Mouse (Mus musculus) limb, embryonic 14.5 days (tissue): Measurements from ENCODE around the gene Mapk14. TPM values are rescaled to one million over a fixed set of nuclear protein-coding genes. Genes with fewer than 3 reads are reported as not detected.

ENCODE experiments used
- ATAC-seq: fragments of 200-750 bp; cut with Nextera tagmentation; 2 replicates; pipeline ENCODE4 v1.8.0; 2017; ENCODE audit warnings: low read depth, moderate number of reproducible peaks, moderate TSS enrichment; ENCODE audit not compliant: low FRiP score
- DNase-seq: peaks from one replicate; pipeline ENCODE4 v3.0.0-alpha.2; 2015; ENCODE audit warnings: low spot score
- H3K27ac ChIP-seq: fragments of 300-500 bp; sonication (generic); replicated peaks from 2 replicates; pipeline ENCODE4 v1.5.1; 2014; ENCODE audit warnings: low read depth, mild to moderate bottlenecking, low read length, moderate library complexity, mixed read lengths
- H3K27me3 ChIP-seq: fragments of 300-500 bp; sonication (generic); 2 replicates; pipeline ENCODE4 v1.6.1; 2014; ENCODE audit warnings: low read length, mixed read lengths; ENCODE audit not compliant: control insufficient read depth, insufficient read depth
- H3K36me3 ChIP-seq: fragments of 300-500 bp; sonication (generic); 2 replicates; pipeline ENCODE4 v1.6.1; 2014; ENCODE audit warnings: mild to moderate bottlenecking, low read length, moderate library complexity, mixed read lengths; ENCODE audit not compliant: control insufficient read depth, insufficient read depth
- H3K4me1 ChIP-seq: fragments of 300-500 bp; sonication (generic); 2 replicates; pipeline ENCODE4 v1.6.1; 2014; ENCODE audit warnings: antibody characterized with exemption, low read length, mixed read lengths; ENCODE audit not compliant: control insufficient read depth, insufficient read depth
- H3K4me2 ChIP-seq: fragments of 300-500 bp; sonication (generic); replicated peaks from 2 replicates; pipeline ENCODE4 v1.6.1; 2014; ENCODE audit warnings: low read depth, mild to moderate bottlenecking, low read length, moderate library complexity; ENCODE audit not compliant: severe bottlenecking
- H3K4me3 ChIP-seq: fragments of 300-500 bp; sonication (generic); replicated peaks from 2 replicates; pipeline ENCODE4 v1.5.1; 2014; ENCODE audit warnings: low read length
- H3K9ac ChIP-seq: fragments of 300-500 bp; sonication (generic); 2 replicates; pipeline ENCODE4 v1.6.1; 2014; ENCODE audit warnings: mild to moderate bottlenecking, low read depth, low read length, moderate library complexity; ENCODE audit not compliant: severe bottlenecking
- H3K9me3 ChIP-seq: fragments of 300-500 bp; sonication (generic); 2 replicates; pipeline ENCODE4 v1.6.1; 2016; ENCODE audit warnings: low read length; ENCODE audit not compliant: control insufficient read depth
- POLR2A ChIP-seq: fragments of 200-500 bp; IDR thresholded peaks from 2 replicates; pipeline ENCODE4 v1.8.0; 2012; ENCODE audit warnings: inconsistent platforms, mild to moderate bottlenecking, moderate library complexity, borderline replicate concordance; ENCODE audit not compliant: insufficient read depth, insufficient read length; ENCODE audit errors: extremely low read depth
- WGBS: fragments of 180-500 bp; shearing (Covaris S2); extraction: QIAGEN DNeasy Blood & Tissue Kit; methylation state at CpG from one replicate; pipeline ENCODE4 v1.1.7; 2014; 5-methylcytosine and 5-hydroxymethylcytosine counted together
- polyA plus RNA-seq, 2 experiments: library from polyadenylated mRNA; depleted of rRNA in 1 of 2; stranded (reverse) in 1 of 2; unstranded in 1 of 2; fragments of >200 nt; fragmentation: Nextera tagmentation in 1 of 2; extraction: Ambion mirVana in 1 of 2; gene quantifications; 2 replicates each; pipeline versions ENCODE4 v1.2.1 to v1.2.3; 2012 to 2014

Mapk14 gene
- polyA plus RNA-seq, 2 experiments, result 53.8 to 74.1 TPM

DNA sequence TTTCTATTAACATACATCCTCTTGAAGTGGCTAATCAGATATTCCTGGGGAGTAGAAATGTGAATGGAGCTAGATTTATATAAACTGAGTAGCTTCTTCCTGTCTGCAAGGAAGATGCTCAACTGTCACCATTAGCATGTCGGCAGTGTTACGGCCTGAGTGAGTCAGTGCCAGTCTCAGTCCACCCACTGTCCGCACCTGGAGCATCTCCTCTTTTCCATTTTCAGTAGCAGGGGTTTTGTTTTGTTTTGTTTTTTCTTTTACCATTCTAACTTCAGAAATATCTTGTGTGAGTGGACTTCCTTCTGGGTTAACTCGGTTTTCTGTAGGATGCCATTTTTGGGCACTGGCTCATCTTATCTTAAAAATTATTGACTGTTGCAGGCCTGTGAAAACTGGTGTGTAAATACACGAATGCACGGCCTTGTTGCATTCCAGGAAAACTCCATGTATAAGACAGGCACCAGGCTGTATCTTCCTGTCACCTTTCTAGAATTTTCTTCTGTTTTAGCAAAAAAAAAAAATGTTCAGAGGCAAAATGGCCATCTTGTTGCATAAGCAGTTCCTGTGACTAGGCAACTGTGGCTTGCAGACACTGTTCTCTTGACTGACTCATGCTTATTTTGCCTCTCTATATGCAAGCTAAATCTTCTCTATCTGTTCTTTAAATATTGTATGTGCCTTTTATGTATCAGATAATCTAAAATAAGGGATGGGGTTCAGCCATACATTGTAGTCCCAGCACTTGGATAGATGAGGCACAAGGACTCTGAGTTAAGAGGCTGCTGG, 44.4 kb downstream of the Mapk14 start:
- Histone ChIP-seq H3K9me3 (no peaks in the 10 kb centered on the region), H3K4me3 (no peak overlapping the region), H3K4me2 (no peak overlapping the region), H3K9ac (no peak overlapping the region), H3K36me3 (peaks cover 81% of the 10 kb centered on the region), H3K27ac (no peak overlapping the region), H3K27me3 (no peaks in the 10 kb centered on the region), H3K4me1 (no peaks in the 10 kb centered on the region)
- ATAC-seq (no peak), DNase-seq (no peak)
- TF ChIP-seq POLR2A, result no peak
- 93% methylated on average over 6 of the region's 6 CpGs for WGBS

GRCm38 (mm10) chr17:28736486-28736885, 45.4 kb downstream of the Mapk14 start:
- Histone ChIP-seq H3K36me3 (peaks cover 79% of the 10 kb centered on the region), H3K4me2 (no peak overlapping the region), H3K9me3 (no peaks in the 10 kb centered on the region), H3K27me3 (no peaks in the 10 kb centered on the region), H3K9ac (no peak overlapping the region), H3K27ac (no peak overlapping the region), H3K4me1 (no peaks in the 10 kb centered on the region), H3K4me3 (no peak overlapping the region)
- ATAC-seq, result no peak
- WGBS, result 83% methylated on average over 4 of the region's 4 CpGs
- DNase-seq, result no peak
- TF ChIP-seq POLR2A, result no peak

GRCm38 (mm10) chr17:28737973-28738372, 46.8 kb downstream of the Mapk14 start:
- H3K4me2 ChIP-seq, result no peak overlapping the region
- no peaks in the 10 kb centered on the region for H3K9me3 ChIP-seq
- H3K9ac ChIP-seq, result no peak overlapping the region
- ATAC-seq (no peak), DNase-seq (no peak)
- WGBS, result 84% methylated on average over 4 of the region's 4 CpGs
- H3K27ac ChIP-seq, result no peak overlapping the region
- no peak for TF ChIP-seq POLR2A
- H3K27me3 ChIP-seq, result no peaks in the 10 kb centered on the region
- no peak overlapping the region for H3K4me3 ChIP-seq
- H3K4me1 ChIP-seq, result no peaks in the 10 kb centered on the region
- H3K36me3 ChIP-seq, result peaks cover 82% of the 10 kb centered on the region

DNA sequence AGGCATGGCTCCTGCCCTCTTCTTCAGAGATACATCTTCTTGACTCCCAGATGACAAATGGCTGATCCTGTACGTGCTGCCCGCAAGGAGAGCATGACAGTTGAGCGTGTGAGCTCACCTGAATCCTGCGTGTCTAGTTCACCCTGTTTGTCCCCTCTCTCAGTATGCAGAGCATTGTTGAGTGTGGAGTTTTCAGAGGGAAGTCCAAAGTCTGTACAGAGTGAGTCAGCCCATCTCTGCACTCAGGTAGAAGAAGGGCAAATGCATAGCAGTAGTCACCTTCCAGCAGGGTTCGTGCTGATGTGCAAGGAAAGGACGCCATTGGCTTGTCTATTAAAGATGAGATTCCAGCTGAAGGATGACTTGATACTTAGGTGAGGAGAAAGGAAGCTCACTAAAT, 48.1 kb downstream of the Mapk14 start:
- Histone ChIP-seq H3K4me3 (no peak overlapping the region), H3K9me3 (no peaks in the 10 kb centered on the region), H3K9ac (no peak overlapping the region), H3K36me3 (peaks cover 87% of the 10 kb centered on the region), H3K27me3 (no peaks in the 10 kb centered on the region), H3K4me1 (no peaks in the 10 kb centered on the region), H3K27ac (no peak overlapping the region), H3K4me2 (no peak overlapping the region)
- TF ChIP-seq POLR2A, result no peak
- DNase-seq (no peak), ATAC-seq (no peak)
- WGBS, result 92% methylated on average over 6 of the region's 6 CpGs

DNA sequence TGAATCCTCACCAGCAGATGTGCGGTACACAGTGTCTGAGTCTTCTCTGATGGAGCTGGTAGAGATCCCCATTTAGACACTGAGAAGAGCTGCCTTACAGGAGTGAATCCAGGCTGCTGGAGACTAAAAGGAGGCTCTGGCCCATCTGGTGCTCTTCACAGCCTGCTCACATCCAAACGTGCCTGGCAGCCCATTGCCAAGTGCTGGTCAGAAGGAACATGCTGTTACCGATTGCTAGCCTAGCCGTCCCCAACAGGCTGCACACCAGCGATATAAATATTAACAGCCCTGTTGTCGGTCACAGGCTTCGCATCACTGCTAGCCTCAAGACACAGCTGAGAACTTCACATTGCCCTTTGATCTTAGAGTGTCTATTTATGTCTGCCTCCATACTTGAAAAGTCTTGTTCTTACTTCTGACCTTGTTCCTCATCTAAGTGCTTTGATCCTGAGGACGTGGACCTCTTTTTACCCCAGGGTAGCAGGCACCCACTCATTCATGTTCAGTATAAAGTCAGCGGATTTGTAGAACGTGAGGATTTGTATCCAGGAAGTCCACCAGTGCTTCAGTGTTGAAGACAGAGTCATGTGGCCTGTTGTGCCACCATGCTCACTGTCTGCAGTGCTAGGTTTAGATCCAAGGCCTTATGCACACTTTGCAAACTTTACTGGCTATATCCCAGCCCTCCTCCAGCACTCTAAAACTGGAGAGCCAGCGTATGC, 52.2 kb downstream of the Mapk14 start:
- ATAC-seq (no peak), DNase-seq (no peak)
- Histone ChIP-seq H3K27me3 (no peaks in the 10 kb centered on the region), H3K9me3 (no peaks in the 10 kb centered on the region), H3K9ac (no peak overlapping the region), H3K4me1 (no peaks in the 10 kb centered on the region), H3K4me2 (no peak overlapping the region), H3K27ac (no peak overlapping the region), H3K36me3 (peaks cover 96% of the 10 kb centered on the region), H3K4me3 (no peak overlapping the region)
- TF ChIP-seq POLR2A, result no peak
- 92% methylated on average over 11 of the region's 11 CpGs for WGBS
